Mouse (Mus musculus) E14TG2a.4 (cell line): ENCODE data around the gene Smap2.

Source experiments
- H3K27me3 ChIP-seq: 2 replicates; pipeline ENCODE4 v1.6.1; 2014; ENCODE audit warnings: low read length, control low read depth; ENCODE audit not compliant: insufficient read depth
- H3K36me3 ChIP-seq: 2 replicates; pipeline ENCODE4 v1.6.1; 2014; ENCODE audit warnings: low read length, control low read depth; ENCODE audit not compliant: insufficient read depth
- H3K4me1 ChIP-seq: replicated peaks from 2 replicates; pipeline ENCODE4 v1.6.1; 2014; ENCODE audit warnings: low read depth, low read length, control low read depth
- H3K4me3 ChIP-seq: replicated peaks from 2 replicates; pipeline ENCODE4 v1.5.1; 2014; ENCODE audit warnings: mild to moderate bottlenecking, low read length
- H3K9me3 ChIP-seq: 2 replicates; pipeline ENCODE4 v1.6.1; 2014; ENCODE audit warnings: low read length, control low read depth
- CTCF ChIP-seq: conservative IDR thresholded peaks from 2 replicates; pipeline ENCODE4 v1.5.1; 2014; ENCODE audit warnings: low read length
- NANOG ChIP-seq: IDR thresholded peaks from 2 replicates; pipeline ENCODE4 v1.6.1; 2014; ENCODE audit warnings: borderline replicate concordance, low read length, mixed read lengths
- POU5F1 ChIP-seq: IDR thresholded peaks from 2 replicates; pipeline ENCODE4 v1.6.1; 2014; ENCODE audit warnings: low read length, borderline replicate concordance

Gene Smap2

DNA sequence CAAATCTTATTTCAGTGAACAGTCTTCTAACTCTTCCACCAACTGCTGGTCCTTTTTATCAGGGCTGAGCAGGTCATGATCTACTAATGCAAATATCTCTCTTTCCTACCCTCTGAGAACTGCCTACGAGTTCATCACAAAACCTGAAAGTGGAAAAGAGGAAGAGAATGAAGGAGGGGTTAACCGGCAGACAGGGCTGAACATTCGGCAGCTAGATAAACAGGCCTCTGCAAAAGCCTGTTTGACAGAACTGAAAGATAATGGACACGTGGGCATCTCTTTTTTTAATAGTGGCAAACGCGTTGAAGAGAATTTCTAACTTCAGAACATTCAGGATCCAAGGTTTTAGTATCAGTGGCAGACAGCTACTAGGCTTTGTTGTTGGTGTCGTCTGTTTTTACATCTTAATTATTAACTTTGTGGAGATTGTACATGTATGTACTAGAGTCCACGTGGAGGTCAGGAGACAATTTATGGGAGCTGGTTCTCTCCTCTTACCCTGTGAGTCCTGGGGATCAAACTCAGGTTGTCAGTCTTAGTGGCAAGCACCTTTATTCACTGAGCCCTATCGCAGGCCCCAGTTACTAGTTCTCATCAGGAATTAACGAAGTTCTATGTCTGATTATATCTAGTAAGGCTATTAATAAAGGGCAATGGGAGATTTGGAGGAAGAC lies 2.3 kb downstream of the Smap2 start:
- TF ChIP-seq NANOG = no peak
- TF ChIP-seq POU5F1 = no peak
- TF ChIP-seq CTCF = no peak
- Histone ChIP-seq H3K9me3 (no peaks in the 10 kb centered on the region), H3K4me3 (no peak overlapping the region), H3K27me3 (no peaks in the 10 kb centered on the region), H3K36me3 (no peaks in the 10 kb centered on the region), H3K4me1 (peaks cover 21% of the 10 kb centered on the region)

DNA sequence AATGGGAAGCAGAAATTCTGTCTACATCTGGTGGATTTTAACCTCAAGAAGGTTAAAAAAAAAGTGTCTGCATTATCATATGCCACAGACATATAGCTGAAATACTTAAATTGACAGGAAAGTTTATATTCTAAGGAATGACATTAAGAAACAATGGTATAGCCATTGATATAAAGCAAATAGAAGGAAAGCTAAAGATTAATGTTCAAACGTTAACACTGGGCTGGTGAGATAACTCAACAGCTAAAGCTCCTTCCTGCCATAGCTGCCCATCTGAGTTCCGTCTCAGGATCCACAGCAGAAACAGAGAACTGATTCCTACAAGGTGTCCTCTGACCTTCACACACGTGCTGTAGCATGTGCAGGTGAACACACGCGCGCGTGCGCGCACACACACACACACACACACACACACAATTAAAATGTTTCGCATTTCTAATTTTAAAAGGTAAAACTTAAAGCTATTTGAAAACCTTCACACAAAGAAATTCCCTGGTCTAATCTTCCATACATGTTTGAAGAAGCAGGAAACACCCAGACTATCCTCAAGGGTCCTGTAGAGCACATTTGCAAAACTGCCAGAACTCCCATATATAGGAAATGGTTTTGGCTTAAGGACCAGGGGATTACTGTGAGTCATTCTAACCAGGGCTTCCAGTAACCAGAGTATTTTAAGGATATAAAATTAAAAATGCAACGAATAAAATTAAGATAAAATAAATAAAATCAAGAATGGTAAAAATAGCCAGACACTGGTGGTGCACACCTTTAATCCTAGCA lies 6.1 kb downstream of the Smap2 start:
- Histone ChIP-seq H3K4me3 (no peak overlapping the region), H3K9me3 (no peaks in the 10 kb centered on the region), H3K36me3 (no peaks in the 10 kb centered on the region), H3K27me3 (no peaks in the 10 kb centered on the region), H3K4me1 (peaks cover 5% of the 10 kb centered on the region)
- TF ChIP-seq POU5F1 (no peak), CTCF (no peak), NANOG (no peak)

DNA sequence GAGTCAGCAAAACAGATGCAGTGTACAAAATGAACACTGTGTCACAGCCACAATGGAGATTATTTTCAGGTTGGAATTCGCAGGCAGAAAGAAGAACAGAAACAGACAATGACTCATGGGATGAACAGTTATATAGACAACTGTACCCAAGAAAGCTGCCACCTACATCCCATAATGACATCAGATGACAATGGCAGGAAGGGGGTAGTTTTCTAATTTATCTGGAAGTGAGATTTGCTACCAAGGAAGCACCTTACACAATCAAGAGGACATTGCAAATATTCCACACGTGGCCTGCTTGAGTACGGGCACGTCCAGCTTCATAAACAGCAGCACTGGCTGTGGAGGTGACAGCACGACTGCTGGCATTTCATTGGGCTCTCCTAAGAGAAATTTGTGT lies 7.9 kb downstream of the Smap2 start:
- Histone ChIP-seq H3K4me1 (no peaks in the 10 kb centered on the region), H3K4me3 (no peak overlapping the region), H3K9me3 (no peaks in the 10 kb centered on the region), H3K36me3 (no peaks in the 10 kb centered on the region), H3K27me3 (no peaks in the 10 kb centered on the region)
- TF ChIP-seq CTCF = no peak
- TF ChIP-seq POU5F1 = no peak
- TF ChIP-seq NANOG = no peak

DNA sequence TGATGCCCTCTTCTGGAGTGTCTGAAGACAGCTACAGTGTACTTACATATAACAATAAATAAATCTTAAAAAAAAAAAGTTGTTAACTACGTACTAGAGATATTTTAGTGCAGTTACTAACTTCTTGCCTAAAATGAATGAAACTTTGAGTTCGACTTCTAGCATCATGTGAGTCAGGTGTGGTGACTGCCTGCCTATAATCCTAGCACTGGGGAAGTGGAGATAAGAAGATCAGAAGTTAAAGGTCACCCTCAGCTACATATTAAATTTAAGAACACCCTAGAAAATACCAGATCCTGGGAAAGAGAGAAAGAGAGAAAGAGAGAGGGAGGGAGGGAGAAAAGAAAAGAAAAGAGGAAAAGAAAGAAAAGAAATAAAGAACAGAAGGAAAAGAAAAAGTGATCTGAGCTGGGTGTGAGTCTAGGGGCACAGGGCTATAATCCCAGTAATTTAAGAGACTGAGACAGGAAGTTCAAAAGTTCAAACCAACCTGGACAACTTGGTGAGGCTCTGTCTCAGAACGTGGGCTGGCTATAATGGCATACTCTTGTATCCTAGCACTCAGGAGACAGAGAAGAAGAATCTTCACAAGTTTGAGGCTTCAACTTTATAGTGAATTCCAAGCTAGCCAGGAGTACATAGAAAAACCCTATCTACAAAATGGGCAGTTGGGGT lies 8.8 kb downstream of the Smap2 start:
- no peaks in the 10 kb centered on the region for H3K4me1 ChIP-seq

DNA sequence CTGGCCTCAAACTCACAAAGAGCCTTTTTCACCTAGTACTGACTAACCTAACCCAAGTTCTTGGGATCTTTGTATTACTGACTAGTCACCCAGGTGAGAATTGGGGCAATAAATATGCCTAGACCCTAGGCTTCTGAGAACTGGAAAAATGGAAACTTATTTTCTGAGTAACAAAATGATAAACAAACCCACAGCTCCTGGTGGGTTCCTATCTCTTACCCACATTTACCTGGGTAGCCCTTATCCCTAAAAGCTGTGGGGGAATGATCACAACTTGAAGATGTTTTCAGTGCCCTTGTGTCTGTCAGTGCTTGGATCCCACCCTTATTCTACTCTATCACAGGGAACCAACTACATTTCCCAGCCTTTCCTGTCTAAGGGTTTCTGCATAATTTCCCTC lies 10.0 kb downstream of the Smap2 start:
- no peak overlapping the region for H3K4me3 ChIP-seq
- TF ChIP-seq POU5F1 (no peak), CTCF (no peak), NANOG (no peak)
- no peaks in the 10 kb centered on the region for H3K9me3 ChIP-seq
- H3K27me3 ChIP-seq = no peaks in the 10 kb centered on the region
- H3K4me1 ChIP-seq = no peaks in the 10 kb centered on the region
- no peaks in the 10 kb centered on the region for H3K36me3 ChIP-seq

More for the DNA sequence above, 8.8 kb downstream of the Smap2 start:
- Histone ChIP-seq H3K9me3 (no peaks in the 10 kb centered on the region), H3K36me3 (no peaks in the 10 kb centered on the region), H3K4me3 (no peak overlapping the region), H3K27me3 (no peaks in the 10 kb centered on the region)
- TF ChIP-seq POU5F1 (no peak), NANOG (no peak), CTCF (no peak)

DNA sequence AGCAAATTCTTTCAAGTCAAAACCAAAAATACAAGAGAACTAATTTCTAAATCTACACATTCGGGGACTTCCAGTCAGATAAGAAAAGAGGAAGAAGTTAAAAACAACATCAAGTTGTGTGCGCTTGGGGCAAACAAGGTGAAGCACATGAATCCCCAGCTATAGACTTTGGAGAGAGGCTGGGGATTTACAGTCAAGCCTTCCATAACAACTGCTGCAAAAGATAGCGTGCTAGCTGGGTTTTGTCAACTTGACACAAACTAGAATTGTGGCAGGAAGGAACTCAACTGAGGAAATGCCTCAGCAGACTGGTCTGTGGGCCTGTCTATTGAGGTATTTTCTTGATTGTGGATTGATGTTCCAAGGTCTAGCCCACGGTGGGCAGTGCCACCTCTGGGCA lies 12.4 kb downstream of the Smap2 start:
- Histone ChIP-seq H3K36me3 (no peaks in the 10 kb centered on the region), H3K9me3 (no peaks in the 10 kb centered on the region), H3K4me3 (no peak overlapping the region), H3K4me1 (no peaks in the 10 kb centered on the region), H3K27me3 (no peaks in the 10 kb centered on the region)
- TF ChIP-seq POU5F1 = no peak
- no peak for TF ChIP-seq CTCF
- TF ChIP-seq NANOG = no peak

DNA sequence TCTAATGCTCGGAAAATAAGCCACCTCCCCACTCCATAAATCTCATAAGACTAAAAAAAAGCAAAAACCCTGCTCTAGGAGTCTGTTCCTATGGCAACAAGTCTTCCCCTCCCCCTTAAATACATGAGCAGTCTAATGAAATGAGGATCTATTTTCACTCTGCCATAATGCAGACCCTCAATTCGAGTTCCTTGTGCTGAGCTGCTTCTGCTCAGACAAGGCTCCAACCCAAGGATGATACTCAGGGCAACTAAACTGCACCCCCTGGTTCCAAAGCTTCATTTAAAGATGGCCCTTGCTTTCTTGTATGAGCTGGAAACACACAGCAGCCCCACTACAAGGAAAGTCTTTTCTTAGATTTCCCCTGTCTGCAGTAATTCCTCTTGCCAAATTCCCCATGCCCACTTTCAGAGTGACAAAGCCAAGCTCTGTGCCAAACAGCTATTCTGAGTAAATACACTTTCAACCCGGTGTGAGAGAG lies 13.4 kb downstream of the Smap2 start:
- H3K4me1 ChIP-seq = no peaks in the 10 kb centered on the region
- no peaks in the 10 kb centered on the region for H3K36me3 ChIP-seq
- no peaks in the 10 kb centered on the region for H3K27me3 ChIP-seq
- no peak for TF ChIP-seq POU5F1
- TF ChIP-seq NANOG = no peak
- no peak overlapping the region for H3K4me3 ChIP-seq
- no peaks in the 10 kb centered on the region for H3K9me3 ChIP-seq

DNA sequence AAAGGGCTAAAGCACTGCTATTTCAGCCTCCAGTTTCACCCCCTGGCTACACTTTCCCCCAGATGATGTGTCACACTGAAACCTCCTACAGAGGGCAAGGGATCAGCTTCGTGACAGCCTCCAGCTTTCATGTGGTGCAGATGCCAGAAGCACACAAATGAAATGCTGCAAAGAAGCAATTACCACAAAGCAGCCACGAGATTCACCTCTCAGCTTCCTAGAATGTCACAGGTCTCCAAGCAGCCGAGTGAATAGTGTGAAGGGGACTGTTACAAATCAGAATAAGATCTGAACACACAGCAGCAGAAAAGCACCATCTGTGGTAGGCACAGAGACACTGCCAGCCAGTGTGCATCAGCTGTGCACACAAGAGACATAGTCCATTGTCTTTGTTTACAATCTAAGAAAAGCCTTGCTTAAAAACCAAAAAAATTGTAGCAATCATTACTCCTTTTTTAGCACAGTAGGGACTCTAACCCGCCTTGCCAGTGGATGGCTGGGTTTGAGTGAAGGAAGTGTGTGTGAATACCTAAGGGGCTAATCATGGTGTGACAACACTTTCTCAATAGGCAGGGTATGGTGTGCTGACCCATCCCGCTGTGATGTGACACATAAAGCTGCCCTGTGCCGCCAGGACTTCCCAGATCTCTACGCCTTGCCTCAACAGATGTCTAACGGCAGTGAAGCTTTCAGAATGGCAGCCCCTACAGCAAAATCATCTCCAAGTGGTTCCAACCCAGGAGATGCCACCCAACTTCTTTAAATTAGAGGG lies 14.5 kb downstream of the Smap2 start:
- no peaks in the 10 kb centered on the region for H3K9me3 ChIP-seq
- H3K27me3 ChIP-seq = no peaks in the 10 kb centered on the region
- no peaks in the 10 kb centered on the region for H3K4me1 ChIP-seq
- no peak for TF ChIP-seq POU5F1
- TF ChIP-seq NANOG = no peak
- TF ChIP-seq CTCF = no peak
- no peak overlapping the region for H3K4me3 ChIP-seq
- no peaks in the 10 kb centered on the region for H3K36me3 ChIP-seq
